Mouse (Mus musculus) forebrain, embryonic 15.5 days (tissue): Measurements from ENCODE around the gene Bbs9. TPM values are rescaled to one million over a fixed set of nuclear protein-coding genes. Genes with fewer than 3 reads are reported as not detected.
A peak's percentile ranks its signal among the peaks of the same experiment; 100 is the strongest.

Experiments
- ATAC-seq: fragments of 200-750 bp; cut with Nextera tagmentation; replicated peaks from 2 replicates; pipeline ENCODE4 v1.8.0; 2017; ENCODE audit warnings: mild to moderate bottlenecking, moderate TSS enrichment, moderate library complexity
- H3K27ac ChIP-seq: fragments of 300-500 bp; sonication (generic); replicated peaks from 2 replicates; pipeline ENCODE4 v1.5.1; 2015; ENCODE audit warnings: mild to moderate bottlenecking, inconsistent platforms
- H3K27me3 ChIP-seq: fragments of 300-500 bp; sonication (generic); 2 replicates; pipeline ENCODE4 v1.6.1; 2015; ENCODE audit warnings: inconsistent platforms
- H3K36me3 ChIP-seq: fragments of 300-500 bp; sonication (generic); 2 replicates; pipeline ENCODE4 v1.6.1; 2015; ENCODE audit warnings: mild to moderate bottlenecking, inconsistent platforms
- H3K4me1 ChIP-seq: fragments of 300-500 bp; sonication (generic); 2 replicates; pipeline ENCODE4 v1.6.1; 2015; ENCODE audit warnings: inconsistent platforms
- H3K4me2 ChIP-seq: fragments of 300-500 bp; sonication (generic); replicated peaks from 2 replicates; pipeline ENCODE4 v1.6.1; 2015; ENCODE audit warnings: mild to moderate bottlenecking, inconsistent platforms
- H3K4me3 ChIP-seq: fragments of 300-500 bp; sonication (generic); 2 replicates; pipeline ENCODE4 v1.5.1; 2015; ENCODE audit warnings: mild to moderate bottlenecking, inconsistent platforms
- H3K9ac ChIP-seq: fragments of 300-500 bp; sonication (generic); replicated peaks from 2 replicates; pipeline ENCODE4 v1.6.1; 2015; ENCODE audit warnings: mild to moderate bottlenecking, inconsistent platforms
- H3K9me3 ChIP-seq: fragments of 300-500 bp; sonication (generic); 2 replicates; pipeline ENCODE4 v1.6.1; 2016; ENCODE audit warnings: inconsistent platforms
- WGBS: fragments of 180-500 bp; shearing (Covaris S2); methylation state at CpG from one replicate; pipeline ENCODE4 v1.1.7; 2015; ENCODE audit warnings: mixed read lengths; 5-methylcytosine and 5-hydroxymethylcytosine counted together
- polyA plus RNA-seq: library from polyadenylated mRNA; unstranded; fragments of >200 nt; fragmentation: Nextera tagmentation; extraction: Ambion mirVana; gene quantifications from 2 replicates; pipeline ENCODE4 v1.2.1, GENCODE M21; 2015

Bbs9 gene
- polyA plus RNA-seq, 1 experiment from 2014 or later = 20.8 TPM

- 49% methylated on average over 2 of the region's 2 CpGs for WGBS
- no peak overlapping the region for H3K9ac ChIP-seq
- H3K4me3 ChIP-seq = no peak overlapping the region
- no peaks in the 10 kb centered on the region for H3K27me3 ChIP-seq
- H3K36me3 ChIP-seq = no peaks in the 10 kb centered on the region
- no peak for ATAC-seq
- H3K27ac ChIP-seq = no peak overlapping the region
- H3K4me1 ChIP-seq = no peaks in the 10 kb centered on the region
- H3K9me3 ChIP-seq = no peaks in the 10 kb centered on the region
- H3K4me2 ChIP-seq = no peak overlapping the region
These were observed 336.4 kb downstream of the Bbs9 start for GRCm38 (mm10) chr9:22811931-22812330.

DNA sequence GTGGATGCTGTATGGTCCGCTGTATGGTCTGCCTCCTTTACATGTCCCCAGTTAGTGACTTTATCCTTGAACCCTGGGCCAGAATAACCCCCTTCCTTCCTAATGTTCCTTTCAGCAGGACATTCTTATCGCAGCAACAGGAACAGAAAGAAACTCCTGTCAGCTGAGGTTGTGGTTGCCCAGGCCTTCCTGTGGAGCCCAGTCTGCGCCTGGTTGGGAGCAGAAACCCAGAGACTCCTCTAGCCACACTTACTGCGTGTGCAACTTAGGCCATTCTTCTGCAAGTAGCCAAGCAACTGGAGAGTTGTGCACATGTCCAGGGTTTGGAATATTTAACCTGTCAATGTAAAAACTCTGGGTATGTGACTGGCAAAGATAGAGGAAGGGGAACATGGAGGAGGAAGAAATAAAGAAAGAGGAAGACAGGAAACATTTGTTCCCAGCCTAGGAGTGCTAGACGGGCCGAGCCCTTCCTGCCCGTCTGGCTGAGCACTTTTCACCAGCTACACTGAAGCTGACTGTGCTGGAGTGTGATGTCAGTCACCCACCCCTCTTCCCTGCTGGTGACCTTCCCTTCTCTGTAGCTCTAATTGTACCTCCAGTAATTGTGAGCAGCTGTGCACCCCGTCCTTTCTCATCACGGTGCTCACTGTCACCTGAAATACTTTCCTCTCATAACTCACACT lies 339.0 kb downstream of the Bbs9 start:
- H3K9ac ChIP-seq = no peak overlapping the region
- H3K36me3 ChIP-seq = no peaks in the 10 kb centered on the region
- H3K4me2 ChIP-seq = no peak overlapping the region
- no peak overlapping the region for H3K4me3 ChIP-seq
- H3K4me1 ChIP-seq = no peaks in the 10 kb centered on the region
- no peaks in the 10 kb centered on the region for H3K27me3 ChIP-seq
- 67% methylated on average over 9 of the region's 9 CpGs for WGBS
- H3K27ac ChIP-seq = no peak overlapping the region
- no peak for ATAC-seq
- H3K9me3 ChIP-seq = no peaks in the 10 kb centered on the region

DNA sequence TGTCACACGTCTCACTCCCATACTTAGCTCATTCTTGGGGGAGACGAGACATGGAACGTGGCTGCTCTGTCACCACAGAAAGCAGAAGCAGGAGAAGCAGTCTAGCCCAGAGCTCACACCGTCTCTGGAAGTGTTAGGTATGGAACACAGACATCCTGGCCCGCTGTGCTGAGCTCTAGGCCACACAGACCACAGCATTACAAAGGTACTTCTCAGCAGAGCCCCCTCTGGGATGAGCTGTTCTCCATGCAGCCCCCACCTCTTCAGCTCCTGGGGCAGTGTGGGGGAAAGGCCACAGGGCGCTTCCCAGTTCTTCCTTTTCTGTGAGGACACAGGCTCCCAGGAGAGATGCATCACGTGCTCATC lies 339.6 kb downstream of the Bbs9 start:
- Histone ChIP-seq H3K27me3 (no peaks in the 10 kb centered on the region), H3K4me1 (no peaks in the 10 kb centered on the region), H3K9me3 (no peaks in the 10 kb centered on the region), H3K9ac (no peak overlapping the region), H3K27ac (no peak overlapping the region), H3K4me2 (no peak overlapping the region), H3K4me3 (no peak overlapping the region), H3K36me3 (no peaks in the 10 kb centered on the region)
- WGBS = 69% methylated on average over 7 of the region's 7 CpGs
- no peak for ATAC-seq

DNA sequence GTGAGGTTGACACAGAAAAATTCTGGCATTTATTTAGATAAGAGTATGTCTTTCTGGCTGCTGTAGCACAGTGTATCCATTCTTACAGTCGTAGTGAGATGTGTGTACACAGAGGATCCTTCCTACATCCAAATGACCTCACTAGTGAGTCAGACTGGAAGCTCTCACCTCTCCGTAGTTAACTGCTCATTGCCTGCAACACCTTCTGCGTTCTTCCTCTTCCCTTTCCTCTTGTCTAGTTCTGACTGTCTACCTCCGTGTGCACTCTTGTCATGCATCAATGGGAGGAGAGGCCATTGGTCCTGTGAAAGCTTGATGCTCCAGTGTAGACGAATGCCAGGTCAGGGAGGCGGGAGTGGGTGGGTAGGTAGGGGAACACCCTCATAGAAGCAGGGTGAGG lies 344.0 kb downstream of the Bbs9 start:
- H3K36me3 ChIP-seq = no peaks in the 10 kb centered on the region
- ATAC-seq = no peak
- H3K27me3 ChIP-seq = peaks cover 7% of the 10 kb centered on the region; the same call in 1 of the 2 replicates
- no peak overlapping the region for H3K4me3 ChIP-seq
- H3K9me3 ChIP-seq = no peaks in the 10 kb centered on the region
- no peak overlapping the region for H3K4me2 ChIP-seq
- H3K9ac ChIP-seq = no peak overlapping the region
- 87% methylated on average over 6 of the region's 6 CpGs for WGBS
- H3K4me1 ChIP-seq = no peaks in the 10 kb centered on the region
- H3K27ac ChIP-seq = no peak overlapping the region

- H3K4me1 ChIP-seq = peaks cover under 1% of the 10 kb centered on the region
- no peaks in the 10 kb centered on the region for H3K9me3 ChIP-seq
- H3K27me3 ChIP-seq = peaks cover 13% of the 10 kb centered on the region; the same call in 1 of the 2 replicates
- no peak overlapping the region for H3K27ac ChIP-seq
- H3K4me3 ChIP-seq = no peak overlapping the region
- WGBS = 21% methylated on average over 6 of the region's 6 CpGs
- no peak for ATAC-seq
- H3K9ac ChIP-seq = no peak overlapping the region
- no peak overlapping the region for H3K4me2 ChIP-seq
- no peaks in the 10 kb centered on the region for H3K36me3 ChIP-seq
These were observed 345.2 kb downstream of the Bbs9 start for GRCm38 (mm10) chr9:22820646-22821185.

- H3K36me3 ChIP-seq = no peaks in the 10 kb centered on the region
- no peaks in the 10 kb centered on the region for H3K9me3 ChIP-seq
- no peak overlapping the region for H3K9ac ChIP-seq
- H3K27ac ChIP-seq = no peak overlapping the region
- ATAC-seq = no peak
- H3K27me3 ChIP-seq = peaks cover 13% of the 10 kb centered on the region; the same call in 1 of the 2 replicates
- 60% methylated on average over 5 of the region's 5 CpGs for WGBS
- peaks cover 21% of the 10 kb centered on the region for H3K4me1 ChIP-seq
- no peak overlapping the region for H3K4me2 ChIP-seq
- H3K4me3 ChIP-seq = no peak overlapping the region
These were observed 347.3 kb downstream of the Bbs9 start for GRCm38 (mm10) chr9:22822770-22823169.

DNA sequence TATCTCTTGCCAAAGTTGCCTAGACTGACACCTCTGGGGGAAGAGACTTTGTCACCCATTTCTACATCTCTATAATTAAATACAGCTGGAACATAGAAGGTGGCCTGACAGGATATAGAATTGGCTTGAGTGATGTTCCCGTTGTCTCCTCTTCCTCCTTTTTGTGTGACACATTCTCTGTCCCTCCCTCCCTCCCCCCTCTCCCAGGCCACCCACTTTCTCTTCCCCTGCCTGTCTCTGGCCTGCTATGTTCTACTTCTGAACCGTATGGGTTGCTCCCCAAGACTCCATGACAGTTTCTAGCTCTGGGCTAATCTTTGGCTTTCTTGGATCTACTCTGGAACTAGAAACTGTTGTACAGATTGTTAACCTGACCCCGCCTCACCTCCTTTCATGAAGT lies 348.3 kb downstream of the Bbs9 start:
- Histone ChIP-seq H3K4me1 (peaks cover 22% of the 10 kb centered on the region), H3K27ac (no peak overlapping the region), H3K27me3 (peaks cover 17% of the 10 kb centered on the region; the same call in 1 of the 2 replicates), H3K9ac (no peak overlapping the region), H3K4me2 (no peak overlapping the region), H3K9me3 (no peaks in the 10 kb centered on the region), H3K36me3 (no peaks in the 10 kb centered on the region), H3K4me3 (no peak overlapping the region)
- ATAC-seq = no peak
- WGBS = 73% methylated on average over 3 of the region's 3 CpGs

DNA sequence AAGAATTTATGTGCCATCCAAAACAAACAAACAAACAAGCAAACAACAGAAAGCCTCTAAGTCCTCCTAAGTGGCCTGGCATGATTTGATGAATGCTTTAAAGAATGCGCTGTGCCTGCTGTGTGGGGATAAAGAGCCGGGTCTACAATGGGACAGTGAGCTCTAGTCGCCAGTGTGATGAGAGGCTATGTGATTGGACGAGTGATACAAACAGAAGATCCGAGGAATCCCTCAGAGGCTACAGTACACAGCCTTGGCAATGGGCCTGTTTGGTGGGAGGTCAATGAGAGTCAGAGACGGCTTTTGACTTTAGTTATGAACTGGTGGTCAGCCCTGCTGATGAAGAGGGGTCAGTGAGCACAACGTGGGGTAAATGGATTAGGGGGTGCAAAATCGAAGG lies 349.4 kb downstream of the Bbs9 start:
- ATAC-seq = no peak
- 24% methylated on average over 8 of the region's 8 CpGs for WGBS
- H3K4me3 ChIP-seq = no peak overlapping the region
- H3K27ac ChIP-seq = no peak overlapping the region
- peaks cover 19% of the 10 kb centered on the region; the same call in 1 of the 2 replicates for H3K27me3 ChIP-seq
- H3K4me2 ChIP-seq = no peak overlapping the region
- H3K4me1 ChIP-seq = peaks cover 30% of the 10 kb centered on the region
- H3K36me3 ChIP-seq = no peaks in the 10 kb centered on the region
- no peak overlapping the region for H3K9ac ChIP-seq
- no peaks in the 10 kb centered on the region for H3K9me3 ChIP-seq

GRCm38 (mm10) chr9:22826571-22826990 lies 351.1 kb downstream of the Bbs9 start:
- WGBS = 6% methylated on average over 3 of the region's 3 CpGs

DNA sequence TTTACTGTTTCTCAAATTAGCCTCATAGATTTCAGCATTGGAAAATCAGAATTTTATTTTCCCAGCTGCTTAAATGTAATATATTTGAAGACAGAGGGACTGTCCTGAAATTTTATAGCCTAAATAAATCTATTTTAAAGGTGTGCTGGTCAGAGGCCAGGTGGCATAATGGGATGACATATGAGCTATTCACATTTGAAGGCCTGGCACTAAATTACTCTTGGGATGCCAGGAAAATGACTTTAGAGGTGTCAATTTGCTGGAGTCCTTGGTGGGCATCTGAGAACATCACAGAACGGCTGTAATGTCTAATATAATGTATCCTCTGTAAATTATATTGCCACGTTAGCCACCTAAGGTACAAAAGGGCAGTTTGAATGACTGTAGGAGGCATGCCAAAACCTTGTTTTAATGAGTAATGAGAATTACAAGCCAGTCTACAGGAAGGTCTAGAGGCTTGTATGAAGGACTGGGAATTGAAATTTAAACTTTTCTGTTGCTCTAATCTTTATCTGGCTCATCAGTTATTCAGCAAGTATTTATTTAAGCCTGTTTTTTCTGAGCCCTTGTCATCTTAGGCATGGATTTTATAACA lies 351.8 kb downstream of the Bbs9 start:
- peaks cover 30% of the 10 kb centered on the region for H3K4me1 ChIP-seq
- H3K27me3 ChIP-seq = peaks cover 24% of the 10 kb centered on the region; the same call in 1 of the 2 replicates
- no peaks in the 10 kb centered on the region for H3K36me3 ChIP-seq
- 34% methylated on average over 2 of the region's 2 CpGs for WGBS
- H3K4me3 ChIP-seq = no peak overlapping the region
- no peak overlapping the region for H3K4me2 ChIP-seq
- ATAC-seq = no peak
- H3K9me3 ChIP-seq = no peaks in the 10 kb centered on the region
- H3K9ac ChIP-seq = no peak overlapping the region
- H3K27ac ChIP-seq = no peak overlapping the region

More at GRCm38 (mm10) chr9:22826571-22826990, 351.1 kb downstream of the Bbs9 start:
- Histone ChIP-seq H3K9ac (no peak overlapping the region), H3K27me3 (peaks cover 24% of the 10 kb centered on the region; the same call in 1 of the 2 replicates), H3K4me2 (no peak overlapping the region), H3K27ac (no peak overlapping the region), H3K4me3 (no peak overlapping the region), H3K4me1 (peaks cover 30% of the 10 kb centered on the region), H3K36me3 (no peaks in the 10 kb centered on the region), H3K9me3 (no peaks in the 10 kb centered on the region)
- ATAC-seq = peak; percentile 78

DNA sequence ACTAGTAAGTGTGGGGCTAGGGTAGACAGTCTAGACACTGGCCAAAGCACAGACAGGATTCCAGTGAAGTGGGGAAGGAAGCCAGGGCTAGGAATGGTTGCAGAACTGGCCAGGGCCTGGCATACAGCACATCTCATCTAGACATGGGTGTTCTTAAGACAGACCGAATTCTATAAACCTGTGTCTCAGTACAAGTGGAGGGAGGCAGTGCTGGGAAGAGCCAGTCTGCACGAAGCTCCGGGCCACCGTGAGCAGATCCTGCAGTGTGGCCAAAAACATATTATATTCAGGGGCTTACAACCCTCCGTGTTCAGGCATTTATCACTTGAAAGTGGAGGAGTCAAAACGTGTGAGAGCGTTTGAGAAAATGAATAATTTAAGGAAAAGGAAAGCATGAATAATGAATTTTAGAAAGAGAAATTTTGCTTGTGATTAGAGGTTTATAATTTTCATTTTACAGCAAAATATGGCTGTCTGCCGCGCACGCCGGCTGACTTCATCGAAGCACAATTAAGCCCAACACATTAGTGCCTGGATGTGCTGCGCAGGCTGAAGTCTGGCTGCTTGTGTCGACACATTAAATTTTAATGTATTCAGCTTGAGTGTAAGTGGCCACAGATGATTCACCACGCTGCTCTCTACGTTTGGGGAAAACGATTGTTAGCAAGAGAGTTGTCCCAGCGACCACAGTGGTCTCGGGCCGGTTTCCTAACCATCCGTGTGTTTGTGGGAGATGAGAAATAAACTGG lies 353.9 kb downstream of the Bbs9 start:
- 58% methylated on average over 21 of the region's 21 CpGs for WGBS

GRCm38 (mm10) chr9:22834994-22835512 lies 359.5 kb downstream of the Bbs9 start:
- no peak overlapping the region for H3K27ac ChIP-seq
- H3K36me3 ChIP-seq = no peaks in the 10 kb centered on the region
- no peak overlapping the region for H3K9ac ChIP-seq
- peaks cover 5% of the 10 kb centered on the region for H3K4me1 ChIP-seq
- H3K9me3 ChIP-seq = no peaks in the 10 kb centered on the region
- no peak overlapping the region for H3K4me2 ChIP-seq
- no peak overlapping the region for H3K4me3 ChIP-seq
- ATAC-seq = no peak
- peaks cover 5% of the 10 kb centered on the region; the same call in 1 of the 2 replicates for H3K27me3 ChIP-seq
- whole genome bisulfite sequencing = 100% methylated on average over 1 of the region's 1 CpGs

More for the DNA sequence above, 353.9 kb downstream of the Bbs9 start:
- no peak overlapping the region for H3K9ac ChIP-seq
- no peaks in the 10 kb centered on the region for H3K9me3 ChIP-seq
- no peak overlapping the region for H3K4me3 ChIP-seq
- peaks cover 30% of the 10 kb centered on the region for H3K4me1 ChIP-seq
- no peaks in the 10 kb centered on the region for H3K36me3 ChIP-seq
- H3K27ac ChIP-seq = no peak overlapping the region
- no peak overlapping the region for H3K4me2 ChIP-seq
- 0 out of 2 replicates have a peak, but pooled peaks have one; percentile 29 for ATAC-seq
- H3K27me3 ChIP-seq = peaks cover 19% of the 10 kb centered on the region; the same call in 1 of the 2 replicates
